9 mouse cellular contexts compared by ENCODE assay signal in the genomic region with DNA sequence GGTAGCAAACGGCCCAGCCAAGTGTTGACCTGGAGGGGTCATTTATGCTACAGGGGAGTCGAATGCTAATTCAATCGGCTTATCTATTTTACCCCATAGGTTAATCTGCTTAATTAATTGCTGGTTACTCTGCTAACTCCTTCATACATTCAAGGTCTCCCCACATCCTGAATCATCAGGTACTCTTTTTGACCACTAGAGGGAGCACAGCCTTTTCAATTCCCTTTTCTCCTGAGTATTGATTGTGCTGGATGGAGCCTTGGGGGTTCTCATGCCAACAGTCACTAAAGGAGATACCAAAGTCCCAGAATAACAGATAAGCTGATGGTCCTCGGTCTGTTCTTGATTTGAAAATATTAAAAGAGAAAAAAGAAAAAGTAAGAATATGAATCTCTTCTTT.
DNase-seq lines count a peak whose midpoint lies in the region; ATAC-seq and TF ChIP-seq lines count a peak whose summit lies in the region.
"Had no signal": no experiment of that assay in that cellular context is flagged by ENCODE, and none has a peak within 500 bp of the region (broad histone marks: within the 10 kb centered on the region; RNA-seq: fewer than 3 reads in every experiment).

No protein-coding gene starts in this region.

- WGBS in kidney, postnatal 0 days = 31% methylated on average over 4 of the region's 4 CpGs
- 38% methylated on average over 4 of the region's 4 CpGs for WGBS in kidney, embryonic 15.5 days
- 33% methylated on average over 4 of the region's 4 CpGs for WGBS in midbrain, embryonic 10.5 days

- H3K4me2 ChIP-seq in kidney, postnatal 0 days (ENCODE audit: low read length) = no peak overlapping the region
- H3K4me2 ChIP-seq in kidney, embryonic 15.5 days = no peak overlapping the region

- H3K36me3 ChIP-seq in kidney, postnatal 0 days (ENCODE audit: insufficient read depth, low read length) = no peaks in the 10 kb centered on the region
- no peaks in the 10 kb centered on the region for H3K36me3 ChIP-seq in kidney, embryonic 15.5 days
- no peaks in the 10 kb centered on the region for H3K36me3 ChIP-seq in midbrain, embryonic 10.5 days

- H3K9ac ChIP-seq in kidney, postnatal 0 days (ENCODE audit: low read depth, low read length) = no peak overlapping the region
- H3K9ac ChIP-seq in kidney, embryonic 15.5 days = no peak overlapping the region

- no peak overlapping the region for H3K4me3 ChIP-seq in kidney, postnatal 0 days (replicated peaks; ENCODE audit: low read depth, low read length)
- no peak overlapping the region for H3K4me3 ChIP-seq in kidney, embryonic 15.5 days (replicated peaks)
- H3K4me3 ChIP-seq in midbrain, embryonic 10.5 days = no peak overlapping the region
- H3K4me3 ChIP-seq: megakaryocyte, embryonic 14.5 days had no signal

- no peak overlapping the region for H3K27ac ChIP-seq in kidney, postnatal 0 days
- H3K27ac ChIP-seq in kidney, embryonic 15.5 days = no peak overlapping the region; the same call in 1 of the 2 replicates
- H3K27ac ChIP-seq in midbrain, embryonic 10.5 days (replicated peaks) = no peak overlapping the region

- DNase-seq in adrenal gland, postnatal 10 days = peak; percentile 26
- no peak for DNase-seq in adrenal gland, postnatal 25 days
- DNase-seq in kidney, postnatal 0 days (ENCODE audit: low spot score) = peak; percentile 85
- DNase-seq in ES-CJ7 (ENCODE audit: low read depth, low spot score) = peak; percentile 58
- DNase-seq in embryo, embryonic 10.5 days (ENCODE audit: low spot score) = peak; percentile 79
- DNase-seq in mesoderm, embryonic 11.5 days (ENCODE audit: low read depth, low spot score) = peak; percentile 61
- DNase-seq in midbrain, embryonic 10.5 days (ENCODE audit: low spot score) = no peak

- H3K27me3 ChIP-seq in kidney, postnatal 0 days (ENCODE audit: insufficient read depth, low read length) = no peaks in the 10 kb centered on the region
- no peaks in the 10 kb centered on the region for H3K27me3 ChIP-seq in kidney, embryonic 15.5 days
- no peaks in the 10 kb centered on the region for H3K27me3 ChIP-seq in midbrain, embryonic 10.5 days (ENCODE audit: low read depth, poor library complexity, severe bottlenecking)

- no peaks in the 10 kb centered on the region for H3K9me3 ChIP-seq in kidney, postnatal 0 days (replicated peaks; ENCODE audit: low read length)
- no peaks in the 10 kb centered on the region for H3K9me3 ChIP-seq in kidney, embryonic 15.5 days (replicated peaks)
- H3K9me3 ChIP-seq in midbrain, embryonic 10.5 days (replicated peaks) = no peaks in the 10 kb centered on the region

- H3K4me1 ChIP-seq in kidney, postnatal 0 days (replicated peaks; ENCODE audit: insufficient read depth, low read length) = no peaks in the 10 kb centered on the region
- H3K4me1 ChIP-seq in kidney, embryonic 15.5 days = 0 out of 2 replicates have a peak, but pooled peaks cover 7% of the 10 kb centered on the region
- peaks cover 9% of the 10 kb centered on the region for H3K4me1 ChIP-seq in midbrain, embryonic 10.5 days
- H3K4me1 ChIP-seq: megakaryocyte, embryonic 14.5 days had no signal

- no peak for ATAC-seq in kidney, postnatal 0 days (replicated peaks; ENCODE audit: low FRiP score, low read depth)
- ATAC-seq in kidney, embryonic 15.5 days (replicated peaks; ENCODE audit: low FRiP score) = no peak

- TF ChIP-seq CTCF in kidney, postnatal 0 days (IDR thresholded peaks at IDR 0.05; ENCODE audit: low read depth) = peak; percentile 92

Comparison
In these comparisons a context has a peak if more than half of its experiments do, and no peak if none do; other contexts are left out.
1. DNase-seq: peak in adrenal gland, postnatal 10 days (single experiment), kidney, postnatal 0 days (single experiment), ES-CJ7 (single experiment), embryo, embryonic 10.5 days (single experiment) and mesoderm, embryonic 11.5 days (single experiment); none in adrenal gland, postnatal 25 days (single experiment) and midbrain, embryonic 10.5 days (single experiment).